Mouse (Mus musculus) left cerebral cortex, adult 9 months (tissue): ENCODE measurements at regions not wholly inside any gene's neighbourhood (a gene's known extent, or its start where the extent isn't known, plus 50 kb on each side); places are given as distances from the start of the nearest gene placed in this dataset.

ENCODE experiments used
- DNase-seq, 2 experiments: peaks; one replicate each; pipeline ENCODE4 v3.0.0; 2022; ENCODE audit warnings: low spot score in 2 of 2

DNA sequence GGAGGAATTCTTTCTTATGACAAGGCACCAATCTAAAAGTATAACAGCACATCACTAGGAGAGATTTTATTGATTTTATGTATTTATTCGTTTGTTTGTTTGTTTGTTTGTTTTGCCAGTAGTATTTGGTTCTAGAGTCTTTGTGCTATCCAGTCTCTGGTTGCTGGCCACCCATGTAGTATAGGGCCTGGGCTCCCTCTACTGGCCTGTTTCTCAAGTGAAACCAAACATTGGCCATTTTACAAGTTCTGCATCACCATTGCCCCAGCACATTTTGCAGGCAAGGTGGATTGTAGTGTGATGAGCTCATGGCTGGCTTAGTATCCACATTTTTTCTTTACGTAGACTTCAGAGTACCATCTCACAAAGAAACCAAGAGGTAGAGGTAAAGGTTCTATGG is 376.9 kb upstream of the Luzp2 start:
- DNase-seq: peak in 1 of 2 experiments; percentile 41

DNA sequence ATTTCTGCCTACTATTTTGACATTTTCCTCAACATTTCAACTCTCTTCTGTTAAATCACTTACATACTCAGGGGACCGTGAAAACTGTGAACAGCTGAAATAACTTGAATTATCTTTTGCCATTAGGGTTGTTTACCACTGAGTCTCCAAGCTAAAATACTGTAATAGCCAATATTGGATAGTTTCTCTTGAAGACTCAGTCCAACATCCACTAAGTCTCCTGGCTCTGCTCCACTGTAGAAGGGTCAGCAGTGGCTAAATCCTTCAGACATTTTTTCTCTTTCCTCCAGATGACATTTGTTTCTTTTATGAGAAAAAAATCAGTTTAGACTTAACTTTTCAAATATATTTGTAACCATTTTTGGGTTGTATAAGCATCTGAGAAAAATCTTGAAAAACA is 344.0 kb upstream of the Luzp2 start:
- no peak for DNase-seq

DNA sequence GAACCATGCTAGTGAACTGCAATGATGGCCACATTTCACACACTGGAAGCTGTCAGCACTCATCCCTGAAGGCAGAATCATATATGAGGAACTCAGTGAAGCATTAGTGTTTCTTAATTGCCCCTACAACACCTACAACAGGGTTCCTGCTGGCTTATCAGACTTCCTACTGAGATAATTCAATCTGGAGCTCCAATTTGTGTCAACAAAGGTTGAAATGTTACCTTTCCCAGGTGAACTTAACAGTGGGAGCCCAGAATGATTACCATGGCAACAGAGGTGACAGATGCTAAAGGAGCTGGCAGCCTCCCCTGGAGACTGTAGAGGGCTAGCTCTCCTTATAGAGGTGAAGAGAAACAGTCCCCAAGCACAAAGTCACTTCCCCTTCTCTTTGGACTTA is 330.1 kb upstream of the Luzp2 start:
- DNase-seq: no peak

DNA sequence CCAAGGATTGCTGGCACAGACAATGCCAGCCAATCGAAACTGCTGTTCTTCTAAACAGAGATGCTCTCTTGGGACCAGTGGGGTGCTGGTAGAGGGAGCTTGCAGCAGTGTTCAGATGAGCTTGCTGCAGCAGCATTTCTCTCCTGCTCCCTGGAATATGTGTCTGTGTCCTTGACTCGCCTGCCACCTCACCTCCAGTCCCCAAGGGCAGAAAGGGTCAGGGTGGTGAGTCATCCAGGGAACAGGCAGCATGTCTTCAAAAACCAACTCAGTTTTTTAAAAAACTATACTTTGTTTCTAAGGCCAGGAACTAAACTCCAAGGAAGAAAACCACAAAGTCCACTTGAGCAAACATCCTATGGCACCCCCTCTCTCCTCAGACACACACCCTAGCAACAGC is 328.3 kb upstream of the Luzp2 start:
- DNase-seq: no peak

DNA sequence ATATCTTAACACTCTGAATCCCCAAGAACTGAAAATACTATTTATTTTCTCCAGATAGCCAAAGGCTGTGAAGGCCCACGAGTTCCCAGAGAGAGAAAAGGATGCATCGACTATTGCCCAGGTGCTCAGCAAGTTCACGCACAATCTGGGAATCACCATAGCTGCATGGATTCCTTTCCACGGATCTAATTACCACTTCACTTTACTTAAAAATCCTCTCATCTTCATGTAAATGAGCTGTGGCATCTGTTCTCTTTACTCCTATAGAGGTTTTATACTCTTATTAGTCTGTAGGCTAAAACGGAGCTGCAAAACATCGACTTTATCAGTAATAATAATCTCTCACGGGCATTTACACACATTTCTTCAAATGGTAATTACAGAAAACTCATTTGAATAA is 299.6 kb upstream of the Luzp2 start:
- no peak for DNase-seq

DNA sequence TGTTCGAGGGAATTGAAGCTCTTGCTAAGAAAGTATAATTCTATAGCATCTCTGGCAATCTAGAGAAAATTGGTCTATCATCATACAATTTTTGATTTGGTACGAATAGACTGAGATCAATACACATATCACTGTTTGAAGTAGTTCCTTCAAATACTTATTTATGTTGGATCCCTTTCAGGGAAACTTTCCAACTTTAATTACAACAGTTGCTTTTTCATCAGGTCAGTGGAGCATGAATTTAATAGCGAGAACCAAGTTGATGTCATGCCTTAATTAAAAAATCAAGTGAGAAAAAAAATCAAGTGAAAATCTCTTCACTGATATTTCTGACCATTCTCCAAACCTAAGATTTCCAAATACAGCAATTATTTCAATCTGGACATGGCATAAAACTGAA is 277.9 kb upstream of the Luzp2 start:
- no peak for DNase-seq

DNA sequence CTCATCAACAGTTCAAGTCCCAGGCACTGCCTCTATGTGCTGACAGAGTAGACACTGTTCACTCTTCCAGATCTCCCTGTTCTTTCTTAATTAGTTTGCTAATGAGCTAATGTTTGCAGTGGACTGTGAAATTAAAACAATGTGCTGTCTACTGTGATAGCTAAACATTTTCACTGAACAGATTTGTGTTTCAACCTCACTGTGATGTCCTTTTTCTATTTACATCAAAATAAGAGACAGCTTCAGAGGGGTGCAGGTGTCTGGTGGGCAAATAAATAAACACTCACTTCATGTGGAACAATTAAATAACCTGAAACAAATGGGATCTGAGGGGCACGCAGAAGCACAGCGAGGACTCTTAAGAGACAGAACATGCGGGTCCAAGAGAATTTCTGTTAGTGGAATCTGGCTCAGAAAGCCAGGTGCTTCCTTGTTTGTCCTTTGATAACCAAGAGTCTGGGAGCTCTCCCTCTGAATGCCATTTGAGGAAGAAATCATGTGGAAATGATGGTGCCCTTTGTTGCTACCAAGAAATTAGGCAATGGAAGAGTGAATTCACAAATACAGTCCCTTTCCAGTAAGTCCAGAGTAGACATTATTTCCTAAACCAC is 269.6 kb upstream of the Luzp2 start:
- DNase-seq: no peak

DNA sequence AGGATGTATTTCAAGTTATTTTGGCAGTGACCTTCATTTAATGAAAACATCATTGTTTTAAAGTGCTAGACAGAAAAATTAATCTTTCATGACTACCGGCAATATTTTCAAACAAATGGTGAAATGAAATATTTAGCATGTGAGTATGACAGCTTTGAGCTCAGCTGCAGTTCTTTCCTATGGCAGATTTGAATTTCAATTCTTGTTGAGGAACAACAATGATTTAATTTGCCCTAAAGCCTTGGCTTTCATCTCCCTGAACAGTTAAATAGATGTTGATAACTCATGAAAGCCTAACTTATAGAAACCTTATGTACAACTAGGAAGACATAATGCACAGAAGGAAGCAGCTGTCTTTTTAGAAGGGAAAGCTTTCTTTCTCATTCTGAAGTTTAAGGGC is 235.5 kb upstream of the Luzp2 start:
- DNase-seq: no peak

DNA sequence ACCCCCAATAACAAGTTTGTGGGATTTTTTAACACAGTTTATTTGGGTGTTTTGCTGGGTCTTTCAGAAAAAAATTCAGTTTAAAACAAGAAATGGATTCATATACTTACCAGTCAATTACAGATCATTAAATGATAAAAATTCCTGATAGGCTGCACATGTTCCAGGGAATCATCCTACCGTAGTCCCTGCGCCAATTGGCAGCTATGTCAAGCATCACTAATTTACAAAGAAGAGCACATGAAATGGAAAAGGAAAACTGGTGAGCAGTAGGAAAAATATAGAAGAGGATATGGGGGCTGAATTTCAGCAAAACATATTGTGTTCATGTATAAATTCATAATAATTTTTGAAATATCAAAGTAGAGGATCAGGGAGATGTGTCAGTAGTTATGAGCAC is 212.9 kb upstream of the Luzp2 start:
- DNase-seq: no peak

DNA sequence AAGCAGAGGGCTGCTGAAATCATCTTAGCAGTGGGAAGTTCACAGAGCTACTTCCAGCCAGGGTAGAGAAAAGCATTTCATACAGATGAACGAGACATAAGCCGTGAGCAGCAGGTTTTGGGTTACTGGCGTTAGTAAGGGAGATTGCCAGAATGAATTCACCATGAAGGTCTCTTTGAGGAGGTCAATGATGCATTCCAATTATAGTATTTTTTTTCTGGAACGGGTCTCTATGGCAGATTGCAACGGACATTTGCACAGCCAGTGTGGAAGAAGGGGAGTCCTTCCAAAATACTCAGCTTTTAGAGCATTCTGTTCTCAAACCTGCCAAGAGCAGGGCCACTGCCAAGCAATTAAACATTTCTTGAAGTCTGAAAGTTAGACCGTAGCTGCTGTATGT is 201.4 kb upstream of the Luzp2 start:
- DNase-seq: peak in 1 of 2 experiments; percentile 5

DNA sequence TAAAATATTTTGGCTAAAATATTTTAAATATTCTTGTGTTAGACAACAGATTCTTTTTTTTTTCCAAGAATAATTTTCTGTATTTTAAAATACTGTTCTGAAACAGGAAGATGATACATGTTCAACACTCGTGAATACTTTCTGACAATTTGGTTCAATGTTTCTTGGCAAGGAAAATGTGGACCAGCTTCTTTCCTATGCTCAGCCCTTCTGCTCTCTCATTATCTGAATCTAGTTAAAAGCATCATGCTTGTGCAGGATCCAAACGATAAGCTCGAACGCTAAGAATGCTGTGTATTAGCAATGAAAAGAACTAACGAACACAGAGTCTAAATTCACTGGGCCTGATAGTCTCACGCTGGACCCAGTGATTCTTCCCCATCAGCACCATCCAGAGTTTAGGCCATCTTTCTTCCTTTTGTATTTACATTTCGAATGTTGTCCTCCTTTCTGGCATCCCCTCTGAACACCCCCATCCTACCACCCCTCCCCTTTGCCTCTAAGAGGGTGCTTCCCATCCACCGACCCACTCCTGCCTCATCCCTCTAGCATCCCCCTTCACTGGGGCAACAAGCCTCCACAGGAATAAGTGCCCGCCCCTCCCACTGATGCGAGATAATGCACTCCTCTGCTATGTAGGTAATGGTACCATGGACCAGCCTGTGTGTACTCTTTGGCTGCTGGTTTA is 200.8 kb upstream of the Luzp2 start:
- DNase-seq: peak in 1 of 2 experiments; percentile 4

DNA sequence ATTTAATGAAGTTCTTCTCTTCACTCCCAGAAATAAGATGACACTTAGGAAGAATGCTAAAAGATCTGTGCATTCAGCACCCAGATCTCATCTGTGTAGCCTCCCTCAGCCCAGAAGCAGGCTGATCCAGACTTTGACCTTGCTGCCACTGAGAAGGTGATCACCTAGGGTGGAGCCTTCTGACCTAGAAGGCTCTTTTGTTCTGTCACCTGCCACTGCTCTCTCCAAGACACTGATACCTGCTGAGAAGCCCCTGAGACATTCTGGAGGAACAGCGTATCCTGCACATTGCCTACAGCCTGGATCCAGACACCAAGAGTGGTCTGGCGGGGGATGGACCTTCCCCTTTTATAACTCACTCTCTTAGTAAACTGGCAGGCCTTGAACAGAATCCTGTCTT is 190.0 kb upstream of the Luzp2 start:
- DNase-seq: no peak

DNA sequence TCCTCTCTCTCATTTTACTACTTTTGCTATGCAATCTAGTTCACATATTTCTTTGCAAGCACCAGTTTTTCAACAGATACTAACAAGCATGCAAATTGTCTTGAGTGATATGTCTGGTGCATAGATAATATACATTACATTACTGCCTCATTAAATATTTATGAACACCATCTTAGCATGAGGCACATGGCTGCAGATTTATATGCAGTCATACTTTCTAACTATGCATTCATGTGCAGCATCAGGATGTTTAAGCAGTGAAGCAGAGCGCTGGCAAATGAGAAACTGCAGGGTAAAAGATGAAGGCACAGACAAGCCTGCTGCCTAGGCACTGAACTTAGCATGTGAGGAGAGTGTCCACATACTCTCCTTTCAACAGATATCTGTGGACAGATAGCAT is 186.3 kb upstream of the Luzp2 start:
- no peak for DNase-seq
